Mouse (Mus musculus): Measurements from ENCODE around the gene Tdp2.

DNA sequence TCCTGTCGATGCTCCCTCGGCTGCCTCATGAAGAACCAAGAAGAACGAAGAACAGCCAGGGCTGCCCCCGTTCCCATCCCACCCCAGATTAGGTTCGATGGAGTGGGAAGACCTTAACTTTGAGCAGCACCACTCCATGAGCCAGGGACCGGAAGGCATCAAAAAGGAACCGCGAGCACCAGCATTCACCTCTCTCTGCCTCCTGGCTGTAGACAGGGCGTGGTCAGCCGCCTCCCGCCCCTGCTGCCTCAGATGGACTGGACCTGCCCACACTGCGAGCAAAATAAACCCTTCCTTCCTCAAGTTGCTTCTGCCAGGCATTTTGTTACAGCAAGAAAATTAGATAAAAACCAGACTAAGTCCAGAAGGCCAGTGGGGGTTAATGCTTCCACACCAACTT, 29.6 kb downstream of the Tdp2 start:
- no peak for TF ChIP-seq CTCF (IDR thresholded peaks at IDR 0.05; ENCODE audit: low read depth)
- no peak for TF ChIP-seq EP300 (optimal IDR thresholded peaks at IDR 0.05)
